Mouse (Mus musculus) brain, embryonic 14.5 days (tissue): ENCODE data around the gene Rps5.

Experiments used
- CTCF ChIP-seq: fragments of 200-500 bp; IDR thresholded peaks from 2 replicates; pipeline ENCODE4 v1.5.1; 2012; ENCODE audit warnings: inconsistent platforms, mild to moderate bottlenecking, moderate library complexity, borderline replicate concordance; ENCODE audit not compliant: insufficient read depth, insufficient read length; ENCODE audit errors: extremely low read depth
- POLR2A ChIP-seq: fragments of 200-500 bp; IDR thresholded peaks from 2 replicates; pipeline ENCODE4 v1.6.1; 2012; ENCODE audit warnings: mild to moderate bottlenecking, inconsistent platforms, borderline replicate concordance; ENCODE audit not compliant: poor library complexity, insufficient read depth, insufficient read length, severe bottlenecking; ENCODE audit errors: extremely low read depth

- TF ChIP-seq CTCF (no peak), POLR2A (no peak)
Observed at GRCm38 (mm10) chr7:12874301-12874700, 47.8 kb upstream of the Rps5 start.
